ENCODE assay signal across 8 mouse cellular contexts in the genomic region with DNA sequence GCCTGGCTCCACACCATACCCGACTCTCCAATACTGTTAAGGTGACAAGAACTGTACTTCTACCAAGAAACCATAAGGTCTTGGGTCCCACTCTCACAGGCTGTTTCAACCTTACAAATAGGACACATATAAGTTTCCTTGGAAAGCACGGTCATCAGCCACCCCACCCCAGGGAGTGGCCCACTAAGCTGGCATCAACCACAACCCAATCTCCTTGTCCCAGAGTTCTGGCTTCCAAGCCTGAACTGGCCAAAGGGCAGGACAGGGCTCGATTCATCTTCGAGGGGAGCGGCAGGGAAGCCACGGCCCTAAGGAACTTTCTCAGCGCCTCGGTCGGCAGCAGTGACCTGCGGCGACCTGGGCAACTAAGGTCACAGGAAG. TPM values are rescaled to one million over a fixed set of nuclear protein-coding genes. Genes with fewer than 3 reads are reported as not detected.
DNase-seq lines count a peak whose midpoint lies in the region; ATAC-seq and TF ChIP-seq lines count a peak whose summit lies in the region.

No protein-coding gene starts in this region.

- no peaks in the 10 kb centered on the region for H3K9me3 ChIP-seq in forebrain, postnatal 0 days (ENCODE audit: low read length)
- no peaks in the 10 kb centered on the region for H3K9me3 ChIP-seq in liver, postnatal 0 days (ENCODE audit: low read length)

- peak overlapping the region; percentile 84 for H3K9ac ChIP-seq in forebrain, postnatal 0 days
- peak overlapping the region; percentile 93 for H3K9ac ChIP-seq in liver, postnatal 0 days (replicated peaks)

- peak overlapping the region; percentile 71 for H3K27ac ChIP-seq in brown adipose tissue, adult 24 weeks (replicated peaks; ENCODE audit: low read depth, low read length)
- H3K27ac ChIP-seq in forebrain, postnatal 0 days (ENCODE audit: low read depth, low read length): peak overlapping the region; percentile 83; the same call in 1 of the 2 replicates
- H3K27ac ChIP-seq in liver, postnatal 0 days (ENCODE audit: low read depth): peak overlapping the region; percentile 95

- no peak for ATAC-seq in forebrain, postnatal 0 days
- ATAC-seq in liver, postnatal 0 days: no peak

- H3K4me2 ChIP-seq in forebrain, postnatal 0 days (ENCODE audit: low read depth): peak overlapping the region; percentile 79
- peak overlapping the region; percentile 94 for H3K4me2 ChIP-seq in liver, postnatal 0 days (ENCODE audit: low read depth, low read length)

- TF ChIP-seq EP300 in liver, postnatal 0 days (IDR thresholded peaks at IDR 0.05; ENCODE audit: low read depth): no peak

- H3K4me3 ChIP-seq in brown adipose tissue, adult 24 weeks (ENCODE audit: insufficient read depth, low read depth, low read length): peak overlapping the region; percentile 91
- H3K4me3 ChIP-seq in forebrain, postnatal 0 days (ENCODE audit: low read depth, low read length): peak overlapping the region; percentile 70
- H3K4me3 ChIP-seq in liver, postnatal 0 days (ENCODE audit: low read depth, low read length): peak overlapping the region; percentile 97

- no peak for TF ChIP-seq CTCF in forebrain, postnatal 0 days (IDR thresholded peaks at IDR 0.05; ENCODE audit: low read depth)
- TF ChIP-seq CTCF in liver, postnatal 0 days (IDR thresholded peaks at IDR 0.05; ENCODE audit: low read depth): no peak

- DNase-seq in left cerebral cortex, adult 11 months (ENCODE audit: low spot score): peak; percentile 4
- DNase-seq in left cerebral cortex, postnatal 25 days (ENCODE audit: low spot score in 2 of 2): no peak
- DNase-seq in forebrain, postnatal 0 days: peak; percentile 9
- DNase-seq in liver, postnatal 0 days: no peak
- no peak for DNase-seq in adrenal gland, postnatal 10 days
- no peak for DNase-seq in Muller cell, postnatal 12 days (ENCODE audit: inconsistent ontology term)
- DNase-seq in adrenal gland, postnatal 25 days: no peak

- intact Hi-C loops in left cerebral cortex, postnatal 25 days (cut with DNase I): loop anchor here (1.0 to 2.0 kb wide), 3 partner anchors 38 to 155 kb away; a partner anchor contains a TSS

- H3K27me3 ChIP-seq in forebrain, postnatal 0 days (ENCODE audit: insufficient read depth, low read length): no peaks in the 10 kb centered on the region
- H3K27me3 ChIP-seq in liver, postnatal 0 days (ENCODE audit: insufficient read depth, low read length): no peaks in the 10 kb centered on the region

- H3K4me1 ChIP-seq in brown adipose tissue, adult 24 weeks (ENCODE audit: control insufficient read depth, insufficient read depth, insufficient read length, low read length): peaks cover 16% of the 10 kb centered on the region; the same call in 1 of the 2 replicates
- H3K4me1 ChIP-seq in forebrain, postnatal 0 days (ENCODE audit: insufficient read depth): peaks cover 13% of the 10 kb centered on the region
- peaks cover 9% of the 10 kb centered on the region for H3K4me1 ChIP-seq in liver, postnatal 0 days (ENCODE audit: insufficient read depth)

- WGBS in forebrain, postnatal 0 days: 5% methylated on average over 11 of the region's 11 CpGs
- WGBS in liver, postnatal 0 days (ENCODE audit: insufficient replicate concordance): 5% methylated on average over 11 of the region's 11 CpGs

- peaks cover 16% of the 10 kb centered on the region for H3K36me3 ChIP-seq in forebrain, postnatal 0 days (ENCODE audit: insufficient read depth)
- H3K36me3 ChIP-seq in liver, postnatal 0 days (replicated peaks; ENCODE audit: insufficient read depth, low read length): peaks cover 7% of the 10 kb centered on the region; the same call in 1 of the 2 replicates

RNA-seq across cellular contexts. Expression of a gene that starts 0.7 kb away (rescaled TPM):
- total RNA-seq in left cerebral cortex, postnatal 25 days (2021): 100 to 1,000 TPM in 1 of 2 experiments, 10 to 100 TPM in 1; 98.7 to 102 TPM
- polyA plus RNA-seq in brown adipose tissue, adult 24 weeks (2012; ENCODE audit: insufficient read depth, insufficient read length, missing spikeins): 124 and 126 TPM in 2 replicates
- 42.7 and 48.6 TPM in 2 replicates for total RNA-seq in forebrain, postnatal 0 days (2014; rRNA removed)
- 79.7 and 83.6 TPM in 2 replicates for polyA plus RNA-seq in forebrain, postnatal 0 days (2015; fragmentation: Nextera tagmentation; extraction: Ambion mirVana)
- 18.6 and 20.0 TPM in 2 replicates for polyA plus RNA-seq in liver, postnatal 0 days (2015; fragmentation: Nextera tagmentation; extraction: Ambion mirVana)
- total RNA-seq in adrenal gland, postnatal 10 days (2021): 100 to 1,000 TPM; 160 to 165 TPM
- total RNA-seq in adrenal gland, postnatal 25 days (2021): 104 and 110 TPM in 2 replicates

RNA-seq across cellular contexts. Expression of a gene that starts 38.6 kb away (rescaled TPM):
- 100 to 1,000 TPM; 144 to 147 TPM for total RNA-seq in left cerebral cortex, postnatal 25 days (2021)
- 5.2 and 5.3 TPM in 2 replicates for polyA plus RNA-seq in brown adipose tissue, adult 24 weeks (2012; ENCODE audit: insufficient read depth, insufficient read length, missing spikeins)
- total RNA-seq in forebrain, postnatal 0 days (2014; rRNA removed): 98.3 and 127 TPM in 2 replicates
- 46.4 and 58.6 TPM in 2 replicates for polyA plus RNA-seq in forebrain, postnatal 0 days (2015; fragmentation: Nextera tagmentation; extraction: Ambion mirVana)
- polyA plus RNA-seq in liver, postnatal 0 days (2015; fragmentation: Nextera tagmentation; extraction: Ambion mirVana): 8.0 and 13.9 TPM in 2 replicates
- 10 to 100 TPM; 54.3 to 71.7 TPM for total RNA-seq in adrenal gland, postnatal 10 days (2021)
- total RNA-seq in adrenal gland, postnatal 25 days (2021): 40.3 and 53.6 TPM in 2 replicates

Comparison
In these comparisons a context has a peak if more than half of its experiments do, and no peak if none do; other contexts are left out.
1. DNase-seq: peak in left cerebral cortex, adult 11 months (single experiment) and forebrain, postnatal 0 days (single experiment); none in left cerebral cortex, postnatal 25 days (0 of 2), liver, postnatal 0 days (single experiment), adrenal gland, postnatal 10 days (single experiment), Muller cell, postnatal 12 days (single experiment) and adrenal gland, postnatal 25 days (single experiment).
2. Peak in every context shown above with its lines, with median percentiles within 50 percentile points of each other: H3K27ac ChIP-seq and H3K4me3 ChIP-seq.